Mouse (Mus musculus) urinary bladder, postnatal 10 days (tissue): ENCODE data around the gene Aif1.

Experiments
- DNase-seq: peaks from one replicate; pipeline ENCODE4 v3.0.0; 2022; ENCODE audit warnings: low spot score

Aif1 gene

GRCm38 (mm10) chr17:35194844-35195630, 19.2 kb upstream of the Aif1 start:
- DNase-seq: no peak

- DNase-seq: no peak
Observed at GRCm38 (mm10) chr17:35193881-35194843, 18.3 kb upstream of the Aif1 start, which contains the start of gene Ltb. Ltb (plus strand) TSS chr17:35194439.

- DNase-seq: no peak
Observed at GRCm38 (mm10) chr17:35192924-35193323, 17.1 kb upstream of the Aif1 start.

- no peak for DNase-seq
Observed at GRCm38 (mm10) chr17:35191723-35192122, 15.9 kb upstream of the Aif1 start.

- no peak for DNase-seq
Observed at GRCm38 (mm10) chr17:35190096-35190495, 14.2 kb upstream of the Aif1 start.

GRCm38 (mm10) chr17:35189186-35189585, 13.3 kb upstream of the Aif1 start:
- DNase-seq: no peak

GRCm38 (mm10) chr17:35187959-35188610, 12.2 kb upstream of the Aif1 start, which contains the start of gene Lst1:
Lst1 (minus strand) TSS chr17:35188439.
- no peak for DNase-seq

- no peak for DNase-seq
Observed at GRCm38 (mm10) chr17:35187345-35187744, 11.5 kb upstream of the Aif1 start.

GRCm38 (mm10) chr17:35186681-35187080, 10.8 kb upstream of the Aif1 start:
- DNase-seq: no peak

- DNase-seq: no peak
Observed at GRCm38 (mm10) chr17:35185639-35186611, 10.1 kb upstream of the Aif1 start.

- DNase-seq: no peak
Observed at GRCm38 (mm10) chr17:35180093-35180492, 4.2 kb upstream of the Aif1 start.

- DNase-seq: no peak
Observed at GRCm38 (mm10) chr17:35178528-35178927, 2.7 kb upstream of the Aif1 start.

- DNase-seq: no peak
Observed at GRCm38 (mm10) chr17:35175382-35175781, 486 bp downstream of the Aif1 start.

- no peak for DNase-seq
Observed at GRCm38 (mm10) chr17:35174201-35174977, 1.5 kb downstream of the Aif1 start.

- no peak for DNase-seq
Observed at GRCm38 (mm10) chr17:35173329-35173728, 2.5 kb downstream of the Aif1 start.

- DNase-seq: no peak
Observed at GRCm38 (mm10) chr17:35172445-35173234, 3.2 kb downstream of the Aif1 start.

GRCm38 (mm10) chr17:35168541-35169207, 7.2 kb downstream of the Aif1 start:
- DNase-seq: no peak

GRCm38 (mm10) chr17:35167794-35168193, 8.1 kb downstream of the Aif1 start:
- DNase-seq: no peak
